18 mouse cellular contexts compared by ENCODE assay signal in genomic region chr13:104620423-104620822, GRCm38 (mm10).
DNase-seq lines count a peak whose midpoint lies in the region; ATAC-seq lines count a peak whose summit lies in the region.
"Had no signal": no experiment of that assay in that cellular context is flagged by ENCODE, and none has a peak within 500 bp of the region (broad histone marks: within the 10 kb centered on the region; RNA-seq: fewer than 3 reads in every experiment).

No protein-coding gene starts in this region.

- no peak overlapping the region for H3K4me2 ChIP-seq in lung, embryonic 16.5 days (ENCODE audit: low read depth, low read length)
- H3K4me2 ChIP-seq: forebrain, embryonic 13.5 days; heart, embryonic 13.5 days; hindbrain, embryonic 15.5 days had no signal

- H3K27ac ChIP-seq in lung, embryonic 16.5 days (ENCODE audit: low read length) = peak overlapping the region; percentile 33; the same call in 1 of the 2 replicates
- H3K27ac ChIP-seq: embryonic facial prominence, embryonic 10.5 days; forebrain, embryonic 13.5 days; heart, embryonic 13.5 days; hindbrain, embryonic 15.5 days had no signal

- H3K4me1 ChIP-seq in lung, embryonic 16.5 days (replicated peaks; ENCODE audit: control insufficient read depth, insufficient read depth, low read length) = peaks cover 7% of the 10 kb centered on the region

- DNase-seq in lung, postnatal 4 days = no peak
- DNase-seq in CD4-positive, CD25-positive, alpha-beta regulatory T cell, adult 2 months (ENCODE audit: low read depth, low spot score) = peak; percentile 64
- DNase-seq in MN1 (ENCODE audit: low spot score) = peak; percentile 30
- peak; percentile 24 for DNase-seq in naive thymus-derived CD4-positive, alpha-beta T cell, adult 2 months (ENCODE audit: low read depth)
- no peak for DNase-seq in heart, adult 11 months
- DNase-seq in testis, postnatal 10 days (ENCODE audit: low spot score) = no peak
- DNase-seq: adrenal gland, adult 8-10 months; adrenal gland, postnatal 36 days; cerebellum, adult 2 months; cerebellum, postnatal 10 days; forebrain, postnatal 0 days; gastrocnemius, postnatal 14 days; heart, postnatal 36 days had no signal

- peak; percentile 67 for ATAC-seq in lung, embryonic 16.5 days (ENCODE audit: low read depth)
- ATAC-seq: forebrain, embryonic 13.5 days; forebrain, postnatal 0 days had no signal

- no peak overlapping the region for H3K9ac ChIP-seq in lung, embryonic 16.5 days (ENCODE audit: low read length)
- H3K9ac ChIP-seq: forebrain, embryonic 13.5 days; forebrain, postnatal 0 days; heart, embryonic 13.5 days; hindbrain, embryonic 15.5 days had no signal

- no peaks in the 10 kb centered on the region for H3K36me3 ChIP-seq in lung, embryonic 16.5 days (ENCODE audit: control insufficient read depth, insufficient read depth, low read length)
- H3K36me3 ChIP-seq: heart, embryonic 13.5 days; hindbrain, embryonic 15.5 days had no signal

- no peak overlapping the region for H3K4me3 ChIP-seq in lung, embryonic 16.5 days (ENCODE audit: low read length)
- H3K4me3 ChIP-seq: embryonic facial prominence, embryonic 10.5 days; forebrain, embryonic 13.5 days; heart, embryonic 13.5 days; hindbrain, embryonic 15.5 days had no signal

- no peaks in the 10 kb centered on the region for H3K9me3 ChIP-seq in lung, embryonic 16.5 days (ENCODE audit: control insufficient read depth, low read length)
- H3K9me3 ChIP-seq: embryonic facial prominence, embryonic 10.5 days; forebrain, embryonic 13.5 days; heart, embryonic 13.5 days; hindbrain, embryonic 15.5 days had no signal

- 33% methylated on average over 2 of the region's 2 CpGs for WGBS in lung, embryonic 16.5 days

- H3K27me3 ChIP-seq in lung, embryonic 16.5 days (ENCODE audit: control insufficient read depth, insufficient read depth, low read depth, low read length) = no peaks in the 10 kb centered on the region
- H3K27me3 ChIP-seq: forebrain, embryonic 13.5 days; heart, embryonic 13.5 days; hindbrain, embryonic 15.5 days had no signal

Comparison
In these comparisons a context has a peak if more than half of its experiments do, and no peak if none do; other contexts are left out.
1. DNase-seq: peak in CD4-positive, CD25-positive, alpha-beta regulatory T cell, adult 2 months (single experiment), MN1 (single experiment) and naive thymus-derived CD4-positive, alpha-beta T cell, adult 2 months (single experiment); none in lung, postnatal 4 days (0 of 2), heart, adult 11 months (single experiment) and testis, postnatal 10 days (single experiment).